Mouse (Mus musculus) testis, adult 2 months (tissue): ENCODE results near the gene Fgg.

Experiments
- CTCF ChIP-seq: fragments of 200-500 bp; IDR thresholded peaks from 2 replicates; pipeline ENCODE4 v1.5.1; 2012; ENCODE audit warnings: low read depth, mild to moderate bottlenecking, inconsistent platforms, low read length, moderate library complexity; ENCODE audit not compliant: control insufficient read depth, insufficient read depth, insufficient replicate concordance
- POLR2A ChIP-seq: fragments of 200-500 bp; IDR thresholded peaks from 2 replicates; pipeline ENCODE4 v1.6.1; 2012; ENCODE audit warnings: low read depth, mild to moderate bottlenecking, inconsistent platforms, low read length, moderate library complexity; ENCODE audit not compliant: control insufficient read depth

GRCm38 (mm10) chr3:83053126-83053525 lies 45.6 kb downstream of the Fgg start:
- TF ChIP-seq CTCF (no peak), POLR2A (no peak)
